Mouse (Mus musculus): Measurements from ENCODE around the gene Chadl. TPM values are rescaled to one million over a fixed set of nuclear protein-coding genes. Genes with fewer than 3 reads are reported as not detected.
A peak's percentile ranks its signal among the peaks of the same experiment; 100 is the strongest.
"Not testable (repeated sequence)": the region's sequence is repeated elsewhere in the genome, so short reads cannot be mapped to it uniquely, and the experiment has no call there.

Chadl gene
- total RNA-seq (2017), result 0.19 and 0.69 TPM in 2 replicates

DNA sequence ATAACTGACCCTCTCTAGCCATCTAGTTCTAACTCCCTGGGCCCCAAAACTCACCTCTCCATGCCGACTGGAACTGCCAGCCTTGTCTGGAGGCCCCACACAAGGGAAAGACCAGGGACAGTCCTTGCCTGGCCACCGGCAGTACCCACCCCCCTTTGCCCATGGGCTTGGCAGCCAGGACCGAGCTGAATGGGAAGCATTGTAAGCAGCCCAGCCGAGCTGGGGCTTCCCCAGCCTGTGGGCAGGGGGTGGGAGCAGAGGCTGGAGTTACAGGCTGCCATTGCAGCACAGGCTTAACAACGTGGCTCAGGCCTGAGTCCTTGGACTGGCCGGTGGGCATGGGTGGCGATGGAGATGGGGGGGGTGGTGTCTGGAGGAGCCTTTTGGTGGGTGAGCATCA, at the start of gene Chadl:
TSS of gene Chadl (minus strand) at position 113 of the 400 bp plus-strand sequence.
- no peak for ATAC-seq (replicated peaks in 1 of 2; ENCODE audit: insufficient read depth in 1 of 2, low FRiP score in 2 of 2, low TSS enrichment in 1 of 2, low read depth in 1 of 2, poor library complexity in 2 of 2, severe bottlenecking in 2 of 2)

DNA sequence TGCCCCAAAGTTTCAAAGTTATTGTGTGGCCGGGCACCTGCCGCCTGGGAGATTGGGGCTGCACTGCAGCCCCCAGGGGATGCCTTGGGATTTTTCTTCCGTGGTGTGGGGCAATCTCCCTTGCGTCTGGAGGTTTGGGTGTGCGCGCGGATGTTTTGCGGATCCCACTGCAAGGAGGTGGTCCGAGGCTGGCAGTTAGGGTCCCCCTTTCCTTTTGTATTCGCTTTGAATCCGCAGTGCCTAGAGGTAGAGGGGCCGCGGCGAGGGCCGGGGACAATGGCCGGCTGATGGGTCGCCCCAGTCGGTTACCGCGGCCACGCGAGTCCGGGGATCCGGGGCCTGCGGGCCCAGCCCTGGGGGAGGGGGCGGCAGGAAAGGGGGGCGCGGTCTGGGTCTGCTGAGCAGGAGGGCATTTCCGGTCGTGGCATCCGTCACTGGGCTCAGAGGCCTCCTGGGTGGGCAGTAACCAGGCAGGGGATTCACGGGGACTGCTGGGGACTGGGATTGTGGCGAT, 48.6 kb upstream of the Chadl start:
- peak; percentile 33 to 71 for ATAC-seq (replicated peaks in 1 of 2; ENCODE audit: insufficient read depth in 1 of 2, low FRiP score in 2 of 2, low TSS enrichment in 1 of 2, low read depth in 1 of 2, poor library complexity in 2 of 2, severe bottlenecking in 2 of 2)

GRCm38 (mm10) chr15:81744992-81745600, 48.0 kb upstream of the Chadl start, which contains the start of the genes Zc3h7b and Rangap1:
Zc3h7b (plus strand) TSS chr15:81745057.
Rangap1 (minus strand) TSS chr15:81745530.
- ATAC-seq (replicated peaks in 1 of 2; ENCODE audit: insufficient read depth in 1 of 2, low FRiP score in 2 of 2, low TSS enrichment in 1 of 2, low read depth in 1 of 2, poor library complexity in 2 of 2, severe bottlenecking in 2 of 2), result peak; percentile 80 to 83

DNA sequence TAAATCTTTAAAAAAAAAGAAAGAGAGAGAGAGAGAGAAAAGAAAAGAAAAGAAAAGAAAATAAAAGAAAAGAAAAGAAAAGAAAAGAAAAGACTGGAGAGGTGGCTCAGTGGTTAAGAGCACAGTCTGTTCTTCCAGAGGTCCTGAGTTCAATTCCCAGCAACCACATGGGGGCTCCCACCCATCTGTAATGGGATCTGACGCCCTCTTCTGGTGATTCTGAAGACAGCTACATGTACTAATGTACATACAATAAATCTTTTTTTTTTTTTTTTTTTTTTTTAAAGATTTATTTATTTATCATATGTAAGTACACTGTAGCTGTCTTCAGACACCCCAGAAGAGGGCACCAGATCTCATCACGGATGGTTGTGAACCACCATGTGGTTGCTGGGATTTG, 45.3 kb upstream of the Chadl start:
- ATAC-seq (replicated peaks in 1 of 2; ENCODE audit: insufficient read depth in 1 of 2, low FRiP score in 2 of 2, low TSS enrichment in 1 of 2, low read depth in 1 of 2, poor library complexity in 2 of 2, severe bottlenecking in 2 of 2), result not testable (repeated sequence)

DNA sequence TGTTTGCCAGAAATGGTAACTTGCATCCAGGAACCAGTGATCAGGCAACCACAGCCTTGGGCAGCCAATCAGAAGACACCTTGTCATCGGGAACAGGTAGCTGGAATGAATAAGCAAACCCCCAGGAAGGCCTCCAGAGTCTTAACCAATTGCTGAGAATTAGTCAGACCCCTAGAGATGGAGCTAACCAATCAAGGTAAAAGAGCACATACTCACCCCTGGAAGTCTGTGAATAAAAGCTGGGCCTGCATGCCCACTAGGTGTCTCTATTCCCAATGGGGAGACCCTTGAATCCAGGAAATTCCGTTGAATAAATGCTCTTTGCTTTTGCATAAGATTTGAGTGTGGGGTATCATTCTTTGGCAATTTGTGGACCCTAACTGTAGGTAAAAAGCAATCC, 42.8 kb upstream of the Chadl start:
- no peak for ATAC-seq (replicated peaks in 1 of 2; ENCODE audit: insufficient read depth in 1 of 2, low FRiP score in 2 of 2, low TSS enrichment in 1 of 2, low read depth in 1 of 2, poor library complexity in 2 of 2, severe bottlenecking in 2 of 2)

- no peak for ATAC-seq (replicated peaks in 1 of 2; ENCODE audit: insufficient read depth in 1 of 2, low FRiP score in 2 of 2, low TSS enrichment in 1 of 2, low read depth in 1 of 2, poor library complexity in 2 of 2, severe bottlenecking in 2 of 2)
Measured at GRCm38 (mm10) chr15:81739296-81739695, 42.2 kb upstream of the Chadl start.

DNA sequence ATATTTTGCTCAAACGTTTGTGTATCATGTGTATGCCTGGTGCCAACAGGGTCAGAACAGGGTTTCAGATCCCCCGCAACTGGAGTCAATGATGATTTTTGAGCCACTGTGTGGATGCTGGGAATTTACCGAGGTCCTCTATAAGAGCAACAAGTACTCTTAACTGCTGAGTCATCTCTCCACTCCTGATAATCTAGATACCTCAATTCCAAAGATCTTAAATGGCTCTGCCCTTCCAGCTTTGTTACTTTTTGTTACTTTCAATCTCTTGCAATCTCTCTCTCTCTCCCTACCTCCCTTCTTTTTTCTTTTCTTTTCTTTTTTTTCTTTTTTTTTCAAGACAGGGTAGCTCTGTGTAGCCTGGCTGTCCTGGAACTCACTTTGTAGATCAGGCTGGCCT, 38.0 kb upstream of the Chadl start:
- ATAC-seq (replicated peaks in 1 of 2; ENCODE audit: insufficient read depth in 1 of 2, low FRiP score in 2 of 2, low TSS enrichment in 1 of 2, low read depth in 1 of 2, poor library complexity in 2 of 2, severe bottlenecking in 2 of 2), result no peak

- peak; percentile 98 to 99 for ATAC-seq (replicated peaks in 1 of 2; ENCODE audit: insufficient read depth in 1 of 2, low FRiP score in 2 of 2, low TSS enrichment in 1 of 2, low read depth in 1 of 2, poor library complexity in 2 of 2, severe bottlenecking in 2 of 2)
Measured at GRCm38 (mm10) chr15:81729792-81730635, 32.9 kb upstream of the Chadl start.

GRCm38 (mm10) chr15:81729241-81729791, 32.2 kb upstream of the Chadl start:
- ATAC-seq (replicated peaks in 1 of 2; ENCODE audit: insufficient read depth in 1 of 2, low FRiP score in 2 of 2, low TSS enrichment in 1 of 2, low read depth in 1 of 2, poor library complexity in 2 of 2, severe bottlenecking in 2 of 2), result peak in 1 of 2 experiments; percentile 30; a peak in 2 of 4 replicates

GRCm38 (mm10) chr15:81725965-81726364, 28.9 kb upstream of the Chadl start:
- ATAC-seq (replicated peaks in 1 of 2; ENCODE audit: insufficient read depth in 1 of 2, low FRiP score in 2 of 2, low TSS enrichment in 1 of 2, low read depth in 1 of 2, poor library complexity in 2 of 2, severe bottlenecking in 2 of 2), result no peak

- ATAC-seq (replicated peaks in 1 of 2; ENCODE audit: insufficient read depth in 1 of 2, low FRiP score in 2 of 2, low TSS enrichment in 1 of 2, low read depth in 1 of 2, poor library complexity in 2 of 2, severe bottlenecking in 2 of 2), result no peak
Measured at GRCm38 (mm10) chr15:81723653-81724052, 26.6 kb upstream of the Chadl start.

DNA sequence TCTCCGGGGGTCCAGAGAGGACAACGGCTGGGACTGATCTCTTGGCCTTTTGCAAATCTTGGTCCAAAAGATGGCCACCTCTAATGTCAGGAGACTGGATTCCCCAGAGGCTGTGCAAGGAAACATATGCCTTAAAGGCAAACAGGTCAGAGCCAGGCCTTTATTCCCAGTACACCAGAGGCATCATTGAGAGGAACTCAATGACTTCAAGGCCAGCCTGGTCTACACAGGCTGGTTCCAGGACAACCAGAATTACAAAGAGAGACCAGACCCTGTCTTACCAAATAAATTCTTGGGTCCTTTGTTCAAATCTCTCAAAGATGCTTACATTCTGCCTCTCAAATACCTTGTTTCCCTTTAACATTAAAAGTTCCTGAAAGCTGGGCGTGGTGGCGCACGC, 25.3 kb upstream of the Chadl start:
- ATAC-seq (replicated peaks in 1 of 2; ENCODE audit: insufficient read depth in 1 of 2, low FRiP score in 2 of 2, low TSS enrichment in 1 of 2, low read depth in 1 of 2, poor library complexity in 2 of 2, severe bottlenecking in 2 of 2), result no peak

DNA sequence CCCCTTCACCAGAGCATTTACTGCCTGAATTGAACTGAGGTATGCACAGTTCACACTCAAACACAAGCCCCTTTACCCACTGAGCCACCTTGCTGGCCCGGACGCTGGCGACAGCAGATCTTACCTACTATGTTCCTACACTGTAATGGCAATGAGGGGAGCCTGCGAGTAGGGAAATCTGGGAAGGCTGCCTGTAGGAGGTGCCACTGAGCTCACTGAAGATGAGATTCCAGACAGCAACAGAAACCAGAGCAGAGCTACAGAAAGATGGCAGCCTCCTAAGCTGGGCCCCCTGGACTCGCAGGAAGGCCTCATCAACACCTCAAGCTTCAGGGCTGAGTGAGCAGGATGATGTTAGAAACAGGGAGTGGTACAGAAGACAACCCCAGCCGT, 22.0 kb upstream of the Chadl start:
- no peak for ATAC-seq (replicated peaks in 1 of 2; ENCODE audit: insufficient read depth in 1 of 2, low FRiP score in 2 of 2, low TSS enrichment in 1 of 2, low read depth in 1 of 2, poor library complexity in 2 of 2, severe bottlenecking in 2 of 2)

- ATAC-seq (replicated peaks in 1 of 2; ENCODE audit: insufficient read depth in 1 of 2, low FRiP score in 2 of 2, low TSS enrichment in 1 of 2, low read depth in 1 of 2, poor library complexity in 2 of 2, severe bottlenecking in 2 of 2), result no peak
Measured at GRCm38 (mm10) chr15:81718336-81719138, 21.4 kb upstream of the Chadl start.

- no peak for ATAC-seq (replicated peaks in 1 of 2; ENCODE audit: insufficient read depth in 1 of 2, low FRiP score in 2 of 2, low TSS enrichment in 1 of 2, low read depth in 1 of 2, poor library complexity in 2 of 2, severe bottlenecking in 2 of 2)
Measured at GRCm38 (mm10) chr15:81713742-81714141, 16.7 kb upstream of the Chadl start.

DNA sequence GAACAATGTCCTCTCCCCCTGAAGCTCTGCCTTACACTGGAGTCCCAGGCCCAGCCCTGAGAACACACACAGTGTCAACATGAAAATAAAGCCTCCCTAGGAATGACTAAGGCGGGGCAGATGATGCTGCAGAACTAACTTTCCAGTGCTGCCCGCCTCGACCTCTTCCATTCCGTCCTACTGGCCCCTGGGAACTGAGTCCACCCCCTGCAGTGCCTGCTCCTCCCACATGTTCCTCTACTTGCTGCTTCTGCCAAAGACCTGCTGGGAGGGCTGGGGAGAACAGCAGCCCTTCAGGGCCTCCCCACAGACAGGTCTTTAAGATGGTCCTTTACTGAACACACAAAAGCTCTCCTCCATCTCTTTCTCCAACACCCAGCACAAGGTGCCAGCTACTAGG, 13.7 kb upstream of the Chadl start:
- ATAC-seq (replicated peaks in 1 of 2; ENCODE audit: insufficient read depth in 1 of 2, low FRiP score in 2 of 2, low TSS enrichment in 1 of 2, low read depth in 1 of 2, poor library complexity in 2 of 2, severe bottlenecking in 2 of 2), result no peak

GRCm38 (mm10) chr15:81709686-81710085, 12.6 kb upstream of the Chadl start:
- ATAC-seq (replicated peaks in 1 of 2; ENCODE audit: insufficient read depth in 1 of 2, low FRiP score in 2 of 2, low TSS enrichment in 1 of 2, low read depth in 1 of 2, poor library complexity in 2 of 2, severe bottlenecking in 2 of 2), result no peak

All from hematopoietic stem cell, adult 5-6 weeks (primary cell).